Mouse (Mus musculus) heart, postnatal 0 days (tissue): Measurements from ENCODE around the gene Dixdc1. TPM values are rescaled to one million over a fixed set of nuclear protein-coding genes. Genes with fewer than 3 reads are reported as not detected.

Experiments used
- ATAC-seq: fragments of 200-750 bp; cut with Nextera tagmentation; 2 replicates; pipeline ENCODE4 v1.8.0; 2017; ENCODE audit warnings: low read depth, moderate number of reproducible peaks, moderate library complexity; ENCODE audit not compliant: insufficient read depth
- DNase-seq: peaks from one replicate; pipeline ENCODE4 v3.0.0-alpha.2; 2016; ENCODE audit warnings: low spot score
- H3K27ac ChIP-seq: fragments of 300-500 bp; sonication (generic); 2 replicates; pipeline ENCODE4 v1.5.1; 2014; ENCODE audit warnings: low read depth, mild to moderate bottlenecking
- H3K27me3 ChIP-seq: fragments of 300-500 bp; sonication (generic); 2 replicates; pipeline ENCODE4 v1.6.1; 2014; ENCODE audit warnings: low read length, mixed read lengths; ENCODE audit not compliant: control insufficient read depth, insufficient read depth
- H3K36me3 ChIP-seq: fragments of 300-500 bp; sonication (generic); replicated peaks from 2 replicates; pipeline ENCODE4 v1.6.1; 2014; ENCODE audit warnings: low read length, mixed read lengths; ENCODE audit not compliant: control insufficient read depth, insufficient read depth
- H3K4me1 ChIP-seq: fragments of 300-500 bp; sonication (generic); 2 replicates; pipeline ENCODE4 v1.6.1; 2014; ENCODE audit warnings: antibody characterized with exemption; ENCODE audit not compliant: control insufficient read depth, insufficient read depth
- H3K4me2 ChIP-seq: fragments of 300-500 bp; sonication (generic); 2 replicates; pipeline ENCODE4 v1.6.1; 2014; ENCODE audit warnings: low read depth, mild to moderate bottlenecking, low read length, moderate library complexity
- H3K4me3 ChIP-seq: fragments of 300-500 bp; sonication (generic); 2 replicates; pipeline ENCODE4 v1.5.1; 2014; ENCODE audit warnings: low read depth, low read length
- H3K9ac ChIP-seq: fragments of 300-500 bp; sonication (generic); replicated peaks from 2 replicates; pipeline ENCODE4 v1.6.1; 2014; ENCODE audit warnings: low read depth, low read length, mixed read lengths
- H3K9me3 ChIP-seq: fragments of 300-500 bp; sonication (generic); replicated peaks from 2 replicates; pipeline ENCODE4 v1.6.1; 2016; ENCODE audit warnings: low read length; ENCODE audit not compliant: control insufficient read depth
- CTCF ChIP-seq: IDR thresholded peaks from 2 replicates; pipeline ENCODE4 v1.5.1; 2016; ENCODE audit warnings: antibody characterized with exemption, control low read depth, low read depth
- EP300 ChIP-seq: IDR thresholded peaks from 2 replicates; pipeline ENCODE4 v1.6.1; 2016; ENCODE audit warnings: antibody characterized with exemption, low read depth
- WGBS: fragments of 180-500 bp; shearing (Covaris S2); extraction: QIAGEN DNeasy Blood & Tissue Kit; methylation state at CpG from one replicate; pipeline ENCODE4 v1.1.7; 2014; 5-methylcytosine and 5-hydroxymethylcytosine counted together
- polyA plus RNA-seq: library from polyadenylated mRNA; unstranded; fragments of >200 nt; fragmentation: Nextera tagmentation; extraction: Ambion mirVana; gene quantifications from 2 replicates; pipeline ENCODE4 v1.2.1, GENCODE M21; 2015
- total RNA-seq: library from RNA; depleted of rRNA; stranded (reverse); fragments of >200 nt; gene quantifications from 2 replicates; pipeline ENCODE4 v1.2.3, GENCODE M21; 2014; ENCODE audit warnings: low replicate concordance

Dixdc1 gene
- total and polyA plus RNA-seq, 2 experiments from 2014 or later, result 6.9 to 7.7 TPM

DNA sequence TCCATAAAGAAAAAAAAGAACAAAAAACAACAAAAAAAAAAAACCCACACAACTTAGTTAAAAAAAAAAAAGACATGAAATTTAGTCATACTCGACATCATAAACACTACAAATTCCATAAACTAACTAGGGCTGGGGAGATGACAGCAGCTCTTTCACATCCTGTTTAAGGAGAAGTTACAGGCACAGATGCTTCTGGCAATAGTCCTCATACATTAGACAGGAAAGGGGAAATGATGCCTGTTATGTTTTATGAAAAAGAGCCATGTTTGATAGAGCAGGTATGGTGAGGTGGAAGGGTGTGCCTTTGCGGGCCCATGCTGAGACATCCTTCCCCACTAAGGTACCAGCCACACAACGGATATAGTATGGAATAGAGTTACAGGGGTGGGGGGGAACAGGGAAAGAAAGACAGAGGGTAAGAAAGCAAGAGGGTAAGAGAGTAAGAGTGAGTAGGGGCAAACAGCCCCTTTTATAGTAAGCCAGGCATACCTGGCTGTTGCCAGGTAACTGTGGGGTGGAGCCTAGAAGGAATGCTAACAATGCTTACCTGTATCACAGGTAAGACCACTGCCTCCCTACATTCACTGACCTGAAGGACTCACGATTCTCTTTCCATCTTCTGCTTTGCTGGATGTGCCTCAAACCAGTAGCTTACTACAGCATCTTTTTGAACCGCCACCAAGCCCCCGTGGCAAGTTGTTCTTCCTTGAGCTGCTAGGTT is 22.4 kb upstream of the Dixdc1 start:
- H3K27me3 ChIP-seq, result no peaks in the 10 kb centered on the region
- no peak overlapping the region for H3K27ac ChIP-seq
- H3K4me2 ChIP-seq, result no peak overlapping the region
- H3K9me3 ChIP-seq, result no peaks in the 10 kb centered on the region
- H3K36me3 ChIP-seq, result peaks cover 3% of the 10 kb centered on the region
- no peak overlapping the region for H3K9ac ChIP-seq
- H3K4me3 ChIP-seq, result no peak overlapping the region
- no peaks in the 10 kb centered on the region for H3K4me1 ChIP-seq
- DNase-seq (no peak), ATAC-seq (no peak)
- TF ChIP-seq CTCF (no peak), EP300 (no peak)
- WGBS, result 61% methylated on average over 6 of the region's 6 CpGs

DNA sequence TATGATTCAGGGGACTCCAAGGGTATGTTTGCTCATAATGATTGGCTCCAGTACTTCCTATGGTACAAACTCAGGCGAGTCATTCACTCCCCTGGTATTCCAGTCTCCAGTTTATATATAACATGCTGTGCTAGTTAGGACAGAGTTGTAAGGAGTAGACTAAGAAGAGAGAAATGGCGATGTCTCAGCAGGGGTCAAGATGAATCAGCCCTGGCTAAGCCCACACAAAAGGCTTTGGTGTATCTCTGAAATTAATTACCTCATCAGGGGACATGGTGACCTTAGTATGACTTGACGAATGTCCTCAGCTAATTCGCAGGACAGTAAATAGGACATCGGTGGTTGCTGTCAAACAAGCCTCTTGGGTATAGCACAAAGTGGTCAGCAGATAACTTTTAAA is 17.4 kb upstream of the Dixdc1 start:
- Histone ChIP-seq H3K27ac (no peak overlapping the region), H3K4me1 (peaks cover 4% of the 10 kb centered on the region; the same call in 1 of the 2 replicates), H3K27me3 (no peaks in the 10 kb centered on the region), H3K4me3 (no peak overlapping the region), H3K9me3 (no peaks in the 10 kb centered on the region), H3K9ac (no peak overlapping the region), H3K4me2 (no peak overlapping the region), H3K36me3 (peaks cover 14% of the 10 kb centered on the region)
- ATAC-seq, result no peak
- WGBS, result 54% methylated on average over 5 of the region's 5 CpGs
- TF ChIP-seq CTCF, result no peak
- no peak for TF ChIP-seq EP300
- no peak for DNase-seq

DNA sequence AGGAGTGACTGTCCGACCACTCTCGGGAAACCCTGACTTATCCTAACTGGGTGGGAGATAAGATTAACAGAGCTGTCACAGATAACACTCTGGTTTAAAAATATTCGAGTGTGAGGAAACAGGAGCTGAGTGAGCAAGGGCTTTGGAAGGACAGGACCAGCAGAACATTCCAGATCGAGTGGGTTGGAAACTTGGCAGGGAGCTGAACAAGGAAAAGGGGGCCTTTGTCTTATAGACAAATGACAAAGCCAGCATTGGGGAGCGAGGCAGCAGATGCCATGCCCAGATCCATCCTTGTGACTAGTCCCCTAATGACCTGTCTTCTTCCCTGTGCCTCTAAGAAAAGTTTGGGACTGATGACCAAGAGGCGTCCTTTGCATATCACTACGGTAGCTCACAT is 14.6 kb upstream of the Dixdc1 start:
- WGBS, result 8% methylated on average over 7 of the region's 7 CpGs
- Histone ChIP-seq H3K4me2 (peak overlapping the region; percentile 86), H3K4me3 (peak overlapping the region; percentile 74), H3K27me3 (no peaks in the 10 kb centered on the region), H3K27ac (peak overlapping the region; percentile 99), H3K4me1 (peaks cover 7% of the 10 kb centered on the region; the same call in 1 of the 2 replicates), H3K9me3 (no peaks in the 10 kb centered on the region), H3K9ac (peak overlapping the region; percentile 94), H3K36me3 (peaks cover 14% of the 10 kb centered on the region)
- TF ChIP-seq CTCF (no peak), EP300 (peak; percentile 41; the same call in 1 of the 2 replicates)
- no peak for ATAC-seq
- peak; percentile 61 for DNase-seq

DNA sequence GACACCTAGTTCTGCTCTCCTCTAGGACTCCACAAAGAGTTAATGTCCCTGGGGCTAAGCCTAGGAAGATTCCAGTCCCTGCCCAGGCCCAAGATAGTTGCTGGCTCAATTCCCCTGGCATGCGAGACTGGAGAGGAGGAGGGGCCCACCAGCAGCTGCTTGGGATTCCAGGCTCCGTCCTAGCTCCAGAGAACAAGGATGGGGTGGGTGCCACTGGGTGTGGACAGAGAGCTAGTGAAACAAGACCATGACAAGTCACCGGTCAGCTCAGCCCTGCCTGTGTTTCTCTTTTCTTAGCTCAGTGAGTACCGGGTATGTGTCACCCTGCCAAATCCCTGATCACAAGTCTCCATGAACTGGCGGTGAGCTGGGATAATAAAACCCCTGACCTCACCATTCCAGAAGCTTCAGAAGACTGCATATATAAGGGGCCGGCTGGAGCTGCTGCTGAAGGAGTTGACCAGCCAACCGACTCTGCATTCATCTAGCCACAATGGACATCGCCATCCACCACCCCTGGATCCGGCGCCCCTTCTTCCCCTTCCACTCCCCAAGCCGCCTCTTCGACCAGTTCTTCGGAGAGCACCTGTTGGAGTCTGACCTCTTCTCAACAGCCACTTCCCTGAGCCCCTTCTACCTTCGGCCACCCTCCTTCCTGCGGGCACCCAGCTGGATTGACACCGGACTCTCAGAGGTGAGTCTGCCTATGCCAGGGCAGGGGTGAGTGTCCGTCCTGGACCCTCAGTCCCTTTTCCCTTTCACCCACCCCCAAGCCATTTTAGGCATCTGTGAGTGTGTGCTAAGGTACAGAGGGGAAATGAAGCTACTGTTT is 13.7 kb upstream of the Dixdc1 start:
- peaks cover 7% of the 10 kb centered on the region; the same call in 1 of the 2 replicates for H3K4me1 ChIP-seq
- H3K4me3 ChIP-seq, result peak overlapping the region; percentile 74
- no peaks in the 10 kb centered on the region for H3K9me3 ChIP-seq
- 17% methylated on average over 17 of the region's 17 CpGs for WGBS
- ATAC-seq (peak; percentile 92), DNase-seq (peak; percentile 98)
- peak overlapping the region; percentile 99 for H3K27ac ChIP-seq
- H3K27me3 ChIP-seq, result no peaks in the 10 kb centered on the region
- H3K36me3 ChIP-seq, result peaks cover 14% of the 10 kb centered on the region
- peak overlapping the region; percentile 86 for H3K4me2 ChIP-seq
- H3K9ac ChIP-seq, result peak overlapping the region; percentile 94
- TF ChIP-seq EP300 (peak; percentile 49), CTCF (0 out of 2 replicates have a peak, but pooled peaks have one; percentile 5)

DNA sequence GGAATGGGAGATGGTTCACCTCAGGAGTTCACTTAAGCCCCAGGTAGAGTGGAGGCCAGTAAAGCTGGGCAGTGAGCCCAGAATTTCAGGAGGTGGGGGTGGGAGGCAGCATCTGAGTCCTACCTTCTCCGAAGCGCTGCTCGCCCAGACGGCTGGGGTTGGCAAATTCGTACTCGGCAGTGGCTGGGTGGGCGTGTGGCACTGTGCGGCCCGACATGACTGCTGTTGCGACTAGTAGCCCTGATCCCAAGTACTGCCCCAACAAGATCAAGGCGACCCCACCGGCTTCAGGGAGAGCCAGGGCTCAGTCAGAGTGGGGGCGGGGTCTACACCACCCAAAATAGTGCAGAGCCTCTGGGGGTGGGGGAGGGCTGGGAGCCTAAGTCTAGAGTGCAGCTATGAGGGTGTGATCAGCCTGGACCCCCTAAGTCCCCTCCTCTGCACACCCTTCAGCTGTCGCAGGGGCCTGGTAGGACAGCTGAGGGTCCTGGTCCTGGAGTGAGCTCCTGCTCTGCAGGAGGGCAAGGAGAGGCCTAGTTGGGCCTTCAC is 12.8 kb upstream of the Dixdc1 start, which contains the start of gene Hspb2:
TSS of gene Hspb2 (minus strand) at position 301 of the 549 bp plus-strand sequence.
- Histone ChIP-seq H3K4me2 (peak within 1 kb of the TSS; percentile 86), H3K27ac (peak within 1 kb of the TSS; percentile 99), H3K27me3 (no peaks in the 10 kb centered on the region), H3K9ac (peak within 1 kb of the TSS; percentile 94), H3K4me3 (peak within 1 kb of the TSS; percentile 74), H3K9me3 (no peaks in the 10 kb centered on the region), H3K36me3 (peaks cover 14% of the 10 kb centered on the region), H3K4me1 (peaks cover 14% of the 10 kb centered on the region; the same call in 1 of the 2 replicates)
- DNase-seq (peak; percentile 69), ATAC-seq (peak; percentile 69)
- 22% methylated on average over 14 of the region's 14 CpGs for WGBS
- TF ChIP-seq EP300, result no peak
- TF ChIP-seq CTCF, result no peak
